Mouse (Mus musculus) heart, postnatal 25 days (tissue): ENCODE data around the gene 4930524B15Rik. TPM values are rescaled to one million over a fixed set of nuclear protein-coding genes. Genes with fewer than 3 reads are reported as not detected.
"Not testable (repeated sequence)": the region's sequence is repeated elsewhere in the genome, so short reads cannot be mapped to it uniquely, and the experiment has no call there.

Source experiments
- DNase-seq: peaks from one replicate; pipeline ENCODE4 v3.0.0; 2022; ENCODE audit warnings: low spot score
- intact Hi-C: fragments of 180-260 bp; cut with DNase I; formaldehyde crosslinking; loops from one replicate; pipeline ENCODE4 v1.15.1; 2025
- total RNA-seq, 2 experiments: library from RNA; stranded (reverse); gene quantifications; 2 replicates each; pipeline ENCODE4 v1.2.3; 2021

Gene 4930524B15Rik
- not detected for total RNA-seq

DNA sequence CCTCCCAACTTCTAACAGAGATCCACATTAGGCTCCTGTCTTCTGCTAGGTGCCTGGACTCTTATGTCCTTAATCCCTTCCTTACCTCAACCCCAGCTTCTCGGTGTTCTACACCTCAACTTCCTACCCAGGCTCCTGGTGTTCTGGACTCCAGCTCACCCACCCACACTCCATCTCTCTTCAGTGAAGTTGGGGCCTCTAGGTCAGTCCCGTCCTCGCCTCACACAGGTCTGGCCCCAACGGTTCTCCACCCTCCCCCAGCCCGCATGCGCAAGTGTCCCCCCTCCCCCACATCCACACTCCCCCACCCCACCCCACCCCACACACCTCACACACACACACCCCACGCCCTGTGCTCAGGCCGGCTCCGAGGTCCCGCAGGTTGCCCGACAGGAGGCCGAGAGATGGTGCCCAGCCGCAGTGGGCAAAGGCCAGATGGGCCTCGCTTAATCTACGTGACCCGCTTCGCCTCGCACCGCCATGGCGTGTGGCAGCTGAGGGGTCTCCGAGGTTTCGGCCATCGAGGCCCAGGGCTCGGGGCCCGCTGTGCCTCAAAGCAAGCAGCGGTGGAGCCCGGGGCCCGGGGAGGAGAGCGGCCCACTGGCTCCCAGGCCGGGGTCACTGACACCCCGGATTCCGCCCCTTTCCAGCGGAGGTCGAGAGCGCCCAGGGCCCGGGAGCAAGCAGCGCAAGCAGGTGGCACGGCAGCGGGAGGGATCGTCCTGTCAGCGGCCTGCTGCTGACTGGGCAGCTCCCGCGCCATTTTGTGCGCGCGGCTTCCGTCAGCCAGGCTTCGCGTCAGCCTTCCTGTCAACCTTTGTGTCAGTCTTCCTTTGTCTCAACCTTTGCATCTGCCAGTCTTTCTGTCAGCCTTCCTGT is at the start of gene 4930524B15Rik:
4930524B15Rik (plus strand) TSS at position 337 of the 879 bp plus-strand sequence.
- intact Hi-C loops, result no loop called here
- no peak for DNase-seq

DNA sequence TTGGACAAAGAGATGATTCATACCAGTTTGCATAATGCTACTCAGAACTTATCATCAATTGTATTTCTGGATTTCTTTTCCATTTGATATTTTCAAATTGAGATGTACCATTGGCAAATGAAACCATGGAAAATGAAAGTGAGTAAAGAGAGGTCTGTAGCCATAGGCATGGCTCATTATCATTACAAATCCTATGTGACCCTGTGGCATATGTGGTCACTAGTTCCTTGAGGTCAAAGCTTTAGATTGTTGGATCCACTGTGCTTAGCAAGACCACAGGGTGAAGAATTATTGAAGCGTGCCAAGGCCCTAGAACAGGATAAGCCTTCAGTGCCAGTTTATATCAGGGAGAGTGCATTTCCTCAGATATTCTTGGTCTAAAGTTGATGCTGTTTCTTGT is 47.6 kb upstream of the 4930524B15Rik start:
- intact Hi-C loops, result no loop called here
- no peak for DNase-seq

DNA sequence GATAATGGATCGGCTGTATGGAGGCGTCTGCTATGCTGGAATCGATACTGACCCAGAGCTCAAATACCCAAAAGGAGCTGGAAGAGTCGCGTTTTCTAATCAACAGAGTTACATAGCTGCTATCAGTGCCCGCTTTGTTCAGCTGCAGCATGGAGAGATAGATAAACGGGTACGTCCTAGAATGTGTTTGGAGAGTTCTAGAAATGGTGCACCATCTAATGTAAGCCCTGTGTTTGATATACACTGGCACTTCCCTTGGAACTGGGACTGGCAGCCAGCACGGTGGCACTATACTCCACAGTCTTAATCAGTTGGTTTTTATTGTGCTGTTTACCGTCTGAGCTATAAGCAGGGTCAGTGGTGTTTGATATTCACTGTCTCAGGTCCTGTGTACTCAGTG is 35.3 kb upstream of the 4930524B15Rik start:
- no peak for DNase-seq
- intact Hi-C loops, result loop anchor here (5.0 kb wide), 2 partner anchors 38 to 58 kb away; partner anchors contain the start of gene Cpeb4

DNA sequence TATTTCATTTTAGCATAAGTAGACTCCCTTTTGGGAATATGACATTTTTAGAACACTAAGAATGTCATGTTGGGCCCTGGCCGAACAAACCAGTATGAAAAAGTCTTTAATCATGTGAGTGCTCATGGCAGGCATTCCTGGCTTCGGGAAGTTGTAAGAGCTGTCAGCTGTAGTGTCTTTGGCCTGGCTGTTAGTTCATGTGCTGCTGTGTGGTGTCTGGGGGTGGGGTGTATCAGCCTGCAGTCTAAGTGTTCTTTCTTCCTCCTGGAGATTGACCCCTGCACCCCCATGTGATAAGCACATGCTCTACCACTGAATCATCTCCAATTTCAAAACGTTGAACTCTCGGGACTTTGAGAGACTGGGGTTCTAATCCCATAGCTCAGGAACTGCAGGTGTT is 29.7 kb upstream of the 4930524B15Rik start:
- DNase-seq, result no peak
- intact Hi-C loops, result no loop called here

- intact Hi-C loops, result no loop called here
- no peak for DNase-seq
Observed at GRCm38 (mm10) chr11:31936910-31937525, 28.4 kb upstream of the 4930524B15Rik start.

DNA sequence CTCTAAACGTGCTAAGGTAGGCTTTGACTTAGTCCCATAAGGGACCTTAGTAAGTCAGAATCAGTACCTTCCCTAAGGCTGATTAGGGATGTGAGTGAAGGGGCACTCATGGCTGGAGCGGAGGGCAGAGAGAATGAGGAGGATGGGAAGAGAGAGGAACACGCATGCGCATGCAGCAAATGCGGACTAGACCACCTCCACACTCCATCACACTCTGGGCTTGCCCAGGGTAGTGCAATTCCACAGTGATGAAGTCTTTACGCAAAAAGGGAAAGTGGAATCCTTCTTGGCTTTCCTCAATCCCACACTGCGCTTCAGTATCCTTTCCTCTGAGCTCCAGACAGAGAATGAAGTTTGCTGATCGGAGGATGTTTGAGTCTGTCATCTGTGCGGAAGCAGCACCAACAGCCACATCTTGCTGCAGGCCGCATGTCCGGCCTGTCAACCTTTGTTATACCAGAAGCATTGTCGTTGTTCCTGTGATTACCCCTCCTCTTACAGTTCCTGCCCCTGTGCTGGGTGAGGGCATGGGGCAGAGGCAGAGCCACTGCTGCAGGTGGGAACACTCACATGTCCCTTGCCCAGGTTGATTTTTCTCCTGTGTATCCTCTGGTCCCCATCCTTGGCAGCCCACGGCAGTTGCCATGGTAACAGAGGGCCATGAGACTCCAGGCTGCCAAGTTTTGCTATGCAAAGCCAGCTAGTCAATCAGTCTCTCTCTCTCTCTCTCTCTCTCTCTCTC is 24.3 kb upstream of the 4930524B15Rik start:
- DNase-seq, result no peak
- intact Hi-C loops, result no loop called here

DNA sequence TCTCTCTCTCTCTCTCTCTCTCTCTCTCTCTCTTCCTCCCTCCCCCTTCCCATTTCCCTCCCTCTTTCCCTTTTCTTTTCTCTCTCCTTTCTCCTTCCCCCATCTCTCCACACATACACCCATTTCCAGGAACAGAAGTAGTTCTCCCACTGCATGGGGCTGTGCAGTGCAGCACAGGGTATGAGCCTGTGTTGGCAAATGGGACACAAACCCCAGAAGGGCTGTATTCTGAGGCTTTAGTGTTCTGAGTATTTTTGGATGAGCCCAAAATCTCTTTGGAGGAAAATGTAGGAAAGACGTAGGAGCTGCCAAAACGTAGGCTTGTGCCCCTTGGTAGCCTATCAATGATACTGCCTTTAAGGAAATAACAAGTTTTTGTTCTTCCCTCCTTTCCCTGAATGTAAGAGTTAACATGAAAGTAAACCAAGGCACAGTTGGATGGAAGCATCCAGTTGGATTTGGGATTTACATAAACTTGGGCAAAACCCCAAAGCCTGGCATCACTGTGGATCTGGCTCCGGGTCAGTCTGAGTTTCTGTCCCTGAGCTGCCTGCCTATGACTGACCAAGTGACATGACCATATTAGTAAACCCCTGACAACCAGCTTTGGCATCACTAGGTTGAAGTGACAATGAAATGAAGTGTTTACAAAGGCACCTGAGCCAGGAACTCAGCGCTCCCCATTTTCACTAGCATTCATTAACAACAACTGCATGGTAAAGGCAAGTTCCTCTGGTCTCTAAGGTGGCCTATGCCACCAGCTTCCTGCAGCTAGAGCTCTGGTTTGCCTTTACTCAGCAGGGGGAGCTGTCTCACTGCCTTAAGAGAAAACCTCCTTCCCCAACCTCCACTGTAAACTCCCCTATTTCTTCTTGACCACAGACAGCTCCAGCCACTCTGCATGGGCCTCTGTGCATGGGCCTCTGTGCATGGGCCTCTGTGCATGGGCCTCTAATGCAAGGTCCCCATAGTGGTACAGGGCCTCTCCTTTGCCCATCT is 23.5 kb upstream of the 4930524B15Rik start:
- intact Hi-C loops, result no loop called here
- no peak for DNase-seq

DNA sequence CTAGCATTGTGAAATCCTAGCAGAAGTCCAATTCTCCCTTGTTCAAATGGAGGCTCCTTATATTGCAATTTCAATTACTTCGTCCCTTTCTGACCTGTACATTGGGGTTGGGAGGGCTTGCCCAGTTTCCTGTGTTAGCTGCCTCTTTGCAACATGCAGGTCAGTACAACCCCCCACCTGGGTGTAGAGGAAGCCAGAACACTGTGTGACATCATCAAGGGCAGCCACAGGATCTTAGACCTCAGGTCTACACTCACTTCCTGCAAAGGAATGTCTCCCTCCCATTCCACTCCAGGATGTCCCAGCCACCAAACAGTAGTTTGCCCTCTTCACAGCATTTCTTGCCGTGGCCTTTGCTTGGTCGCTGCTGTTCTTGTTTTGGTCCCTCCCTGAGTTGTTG is 19.9 kb upstream of the 4930524B15Rik start:
- intact Hi-C loops, result loop anchor here (5.0 kb wide), 2 partner anchors 73 to 698 kb away; partner anchors contain the start of gene Cpeb4

DNA sequence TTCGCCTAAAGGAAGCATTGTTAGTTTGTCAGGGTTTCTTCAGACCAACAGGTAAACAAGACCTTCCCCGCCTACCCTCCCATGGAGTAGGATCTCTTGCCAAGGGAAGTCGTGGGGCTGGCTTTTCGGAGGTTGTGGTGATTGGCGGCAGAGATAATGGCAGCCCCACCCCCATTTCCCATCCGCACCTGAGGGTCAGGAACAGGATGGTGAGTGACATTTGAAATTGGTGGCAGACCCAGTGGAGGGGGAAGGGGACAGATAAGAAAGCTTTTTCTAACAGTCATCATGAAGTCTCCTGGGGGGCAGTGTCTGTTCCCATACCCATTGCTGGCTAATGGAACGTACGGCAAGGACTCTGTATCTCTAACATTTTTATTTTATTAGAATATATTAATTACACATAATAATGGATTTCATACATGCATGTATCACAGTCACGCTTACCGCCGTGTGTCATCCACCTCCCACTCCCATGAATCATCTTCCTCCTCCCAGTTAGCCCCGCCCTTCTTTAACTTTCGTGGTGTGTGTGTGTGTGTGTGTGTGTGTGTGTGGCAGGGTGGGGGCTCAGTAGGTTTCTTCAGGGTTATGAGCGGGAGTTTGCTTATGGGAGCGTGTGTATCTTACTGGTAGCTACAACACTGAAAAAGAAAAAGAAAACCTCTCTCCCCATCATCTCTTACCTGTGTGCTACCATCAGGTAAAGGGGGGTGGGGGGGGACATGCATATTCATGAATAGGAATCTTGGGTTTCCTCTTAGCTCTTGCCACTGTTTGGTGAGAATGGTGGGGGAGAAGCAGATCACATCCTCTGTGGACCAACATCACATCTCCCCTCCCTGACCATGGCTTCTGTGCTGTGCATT is 16.7 kb upstream of the 4930524B15Rik start:
- intact Hi-C loops, result loop anchor here (1.0 to 5.0 kb wide), 3 partner anchors 76 to 701 kb away; partner anchors contain the start of gene Cpeb4
- DNase-seq, result no peak

More for the DNA sequence above, 19.9 kb upstream of the 4930524B15Rik start:
- no peak for DNase-seq

- intact Hi-C loops, result loop anchor here (1.0 to 5.0 kb wide), 3 partner anchors 77 to 702 kb away; partner anchors contain the start of gene Cpeb4
Observed at GRCm38 (mm10) chr11:31949331-31949785, 16.0 kb upstream of the 4930524B15Rik start.

DNA sequence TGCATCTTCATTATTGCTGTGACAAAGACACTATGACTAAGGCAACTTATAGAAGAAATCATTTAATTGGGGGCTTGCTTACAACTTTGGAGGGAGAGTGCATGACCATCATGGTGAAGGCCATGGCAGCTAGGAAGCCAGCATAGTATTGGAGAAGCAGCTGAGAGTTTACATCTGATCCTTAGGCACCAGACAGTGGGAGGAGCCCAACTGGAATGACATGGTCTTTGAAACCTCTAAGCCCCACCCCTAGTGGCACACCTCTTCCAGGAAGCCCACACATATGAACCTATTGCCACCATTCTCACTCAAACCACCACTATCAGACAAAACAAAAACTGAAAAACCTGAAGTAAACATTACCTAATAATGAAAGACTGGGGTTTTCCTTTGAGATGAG is 5.3 kb upstream of the 4930524B15Rik start:
- no peak for DNase-seq
- intact Hi-C loops, result no loop called here

More at GRCm38 (mm10) chr11:31949331-31949785, 16.0 kb upstream of the 4930524B15Rik start:
- DNase-seq, result no peak

DNA sequence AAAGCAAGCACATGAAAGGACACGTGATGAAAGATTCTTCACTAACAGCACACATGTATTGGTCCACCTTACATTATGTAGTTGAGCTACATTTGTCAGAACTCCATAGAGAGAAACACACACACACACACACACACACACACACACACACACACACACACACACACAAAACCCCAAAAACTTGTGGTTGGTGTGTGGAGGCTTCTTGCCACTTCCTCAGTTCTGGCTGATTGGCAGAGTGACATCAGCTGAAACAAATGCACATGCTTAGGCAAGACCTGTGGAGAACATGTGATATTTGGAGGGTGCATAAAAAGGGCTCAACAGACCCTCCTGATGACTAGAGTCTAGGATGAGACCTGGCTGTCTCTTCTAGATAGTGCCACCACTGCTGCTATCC is 1.4 kb upstream of the 4930524B15Rik start:
- no peak for DNase-seq
- intact Hi-C loops, result no loop called here

GRCm38 (mm10) chr11:31974132-31974531 is 8.7 kb downstream of the 4930524B15Rik start:
- intact Hi-C loops, result no loop called here
- no peak for DNase-seq

- intact Hi-C loops, result no loop called here
Observed at GRCm38 (mm10) chr11:31974826-31975225, 9.4 kb downstream of the 4930524B15Rik start.

DNA sequence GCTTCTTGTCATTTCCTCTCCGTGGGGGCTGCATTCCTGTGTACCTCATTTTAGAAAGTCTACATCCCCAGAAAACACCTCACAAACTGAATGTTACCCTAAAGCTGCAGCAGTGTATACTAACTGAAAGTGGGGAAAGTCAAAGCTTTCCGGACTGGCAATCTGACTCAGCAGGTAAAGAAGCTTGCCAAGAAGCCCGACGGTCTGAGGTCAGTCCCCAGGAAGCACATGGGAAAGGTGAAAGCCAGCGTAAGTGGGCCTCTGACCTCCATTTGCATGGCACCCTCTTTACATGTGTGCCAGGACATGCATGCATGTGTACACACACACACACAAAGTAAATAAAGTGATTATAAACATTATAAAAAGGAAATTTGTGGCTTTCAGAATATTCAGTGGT is 10.3 kb downstream of the 4930524B15Rik start:
- no peak for DNase-seq
- intact Hi-C loops, result no loop called here

More at GRCm38 (mm10) chr11:31974826-31975225, 9.4 kb downstream of the 4930524B15Rik start:
- DNase-seq, result no peak

- DNase-seq, result no peak
- intact Hi-C loops, result no loop called here
Observed at GRCm38 (mm10) chr11:31976137-31976536, 10.7 kb downstream of the 4930524B15Rik start.

- intact Hi-C loops, DNase-seq: not testable (repeated sequence)
Observed at GRCm38 (mm10) chr11:31980089-31980488, 14.7 kb downstream of the 4930524B15Rik start.

DNA sequence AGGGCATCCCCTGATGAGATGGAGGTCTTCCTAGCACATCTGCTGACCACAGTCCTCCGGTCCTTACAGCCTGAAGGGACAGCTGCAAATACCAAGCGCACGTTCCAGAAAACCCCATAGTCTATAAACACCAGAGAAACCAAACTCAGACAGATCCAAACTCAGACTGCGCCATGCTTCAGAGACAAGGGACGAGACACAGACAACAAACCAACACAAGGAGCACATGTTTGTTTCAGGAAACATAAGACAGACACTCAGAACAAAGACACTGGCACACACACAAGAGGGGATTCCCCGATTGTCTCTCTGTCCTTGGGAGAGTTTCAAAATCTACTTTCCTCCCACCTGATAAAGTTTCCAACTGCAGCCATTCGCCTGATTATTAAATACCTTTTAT is 16.4 kb downstream of the 4930524B15Rik start:
- DNase-seq, result no peak
- intact Hi-C loops, result no loop called here
